Mouse (Mus musculus) forebrain, embryonic 16.5 days (tissue): ENCODE measurements around the gene Zcchc4. TPM values are rescaled to one million over a fixed set of nuclear protein-coding genes. Genes with fewer than 3 reads are reported as not detected.

Source experiments
- polyA plus RNA-seq: library from polyadenylated mRNA; unstranded; fragments of >200 nt; fragmentation: Nextera tagmentation; extraction: Ambion mirVana; gene quantifications from 2 replicates; pipeline ENCODE4 v1.2.1, GENCODE M21; 2015

The Zcchc4 gene
- polyA plus RNA-seq, 1 experiment from 2014 or later: 15.3 TPM

Other genes with a start within 250 kb of the Zcchc4 start
- gene Lgi2, start 208.9 kb upstream of the Zcchc4 start, polyA plus RNA-seq: 2.0 and 2.7 TPM in 2 replicates
- gene Sepsecs, start 105.7 kb upstream of the Zcchc4 start, polyA plus RNA-seq: 8.5 and 9.0 TPM in 2 replicates
- gene Pi4k2b, start 33.8 kb upstream of the Zcchc4 start, polyA plus RNA-seq: 5.4 and 6.2 TPM in 2 replicates
- gene Anapc4, start 58.6 kb downstream of the Zcchc4 start, polyA plus RNA-seq: 114 and 118 TPM in 2 replicates